Mouse (Mus musculus) embryo, embryonic 11.5 days (tissue): ENCODE results near the gene Cbx8.

ENCODE experiments used
- DNase-seq: peaks from one replicate; pipeline ENCODE4 v3.0.0-alpha.2; 2012; ENCODE audit warnings: low read depth, low spot score

Cbx8 gene

GRCm38 (mm10) chr11:119040600-119041324 lies at the start of gene Cbx8:
Gene Cbx8, minus strand, starts transcription at chr11:119040969.
- peak; percentile 100 for DNase-seq

GRCm38 (mm10) chr11:119090076-119090960 lies 49.5 kb upstream of the Cbx8 start:
- DNase-seq: no peak

- no peak for DNase-seq
Observed at GRCm38 (mm10) chr11:119089235-119090075, 48.7 kb upstream of the Cbx8 start.

GRCm38 (mm10) chr11:119088391-119089234 lies 47.8 kb upstream of the Cbx8 start:
- DNase-seq: no peak

- DNase-seq: no peak
Observed at GRCm38 (mm10) chr11:119087301-119088082, 46.7 kb upstream of the Cbx8 start.

GRCm38 (mm10) chr11:119086144-119086971 lies 45.6 kb upstream of the Cbx8 start, which contains the start of gene Cbx4:
Gene Cbx4, minus strand, starts transcription at chr11:119086221.
- DNase-seq: peak; percentile 92

GRCm38 (mm10) chr11:119085279-119086062 lies 44.7 kb upstream of the Cbx8 start:
- peak; percentile 55 for DNase-seq

GRCm38 (mm10) chr11:119084446-119085278 lies 43.9 kb upstream of the Cbx8 start:
- DNase-seq: no peak

GRCm38 (mm10) chr11:119083724-119084445 lies 43.1 kb upstream of the Cbx8 start:
- DNase-seq: no peak

GRCm38 (mm10) chr11:119082638-119083599 lies 42.1 kb upstream of the Cbx8 start:
- DNase-seq: no peak

GRCm38 (mm10) chr11:119081839-119082637 lies 41.3 kb upstream of the Cbx8 start:
- no peak for DNase-seq

- no peak for DNase-seq
Observed at GRCm38 (mm10) chr11:119081148-119081838, 40.5 kb upstream of the Cbx8 start.

- DNase-seq: no peak
Observed at GRCm38 (mm10) chr11:119080461-119081147, 39.8 kb upstream of the Cbx8 start.
